Mouse (Mus musculus) heart, adult 8-10 months (tissue): Measurements from ENCODE around the gene Zfp334. TPM values are rescaled to one million over a fixed set of nuclear protein-coding genes. Genes with fewer than 3 reads are reported as not detected.

Experiments used
- DNase-seq: peaks from one replicate; pipeline ENCODE4 v3.0.0; 2022; ENCODE audit warnings: low spot score
- total RNA-seq, 4 experiments: library from RNA; stranded (reverse); gene quantifications; 2 replicates each; pipeline ENCODE4 v1.2.4; 2022

Zfp334 gene
- total RNA-seq, 4 experiments from 2014 or later = 2.2 to 2.6 (median 2.6) TPM

GRCm38 (mm10) chr2:165376001-165376400, 12.1 kb downstream of the Zfp334 start:
- no peak for DNase-seq

DNA sequence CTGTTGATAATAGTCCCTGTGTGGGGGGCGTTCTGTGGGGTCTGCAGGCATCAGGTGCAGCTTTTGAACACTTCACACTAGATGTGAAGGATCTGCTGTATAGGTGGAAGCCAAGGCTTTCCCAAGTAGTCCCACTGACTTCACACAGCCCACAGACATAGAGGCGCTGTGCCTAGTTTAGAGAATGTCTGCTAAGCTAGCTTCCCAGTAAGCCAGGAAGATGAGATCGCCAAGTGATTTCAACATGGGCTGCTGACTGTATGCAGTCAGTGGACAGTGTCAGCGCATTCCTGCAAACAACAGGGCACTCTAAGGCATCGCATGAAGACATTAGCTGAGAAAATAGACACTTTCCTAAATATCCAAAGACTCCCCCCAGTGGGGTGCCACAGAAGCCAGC, 12.6 kb downstream of the Zfp334 start:
- no peak for DNase-seq

DNA sequence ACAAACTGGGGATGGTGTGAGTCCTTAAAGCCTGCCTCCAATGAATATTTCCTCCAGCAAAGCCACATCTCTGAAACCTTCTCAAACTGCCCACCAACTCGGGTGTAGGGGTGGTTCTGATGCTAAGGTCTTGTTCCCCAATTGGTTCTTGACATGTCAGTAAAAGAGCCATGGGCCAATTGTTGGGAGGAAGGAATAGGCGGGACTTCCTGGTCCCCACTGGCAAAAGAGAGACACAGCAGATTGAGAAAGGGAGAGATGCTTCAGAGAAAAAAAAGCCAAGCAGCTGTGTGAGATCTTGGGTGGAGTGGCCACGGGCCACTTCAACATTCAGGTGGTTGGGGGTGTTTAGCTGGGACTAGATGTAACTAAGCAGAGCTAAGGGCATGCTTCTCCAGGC, 17.0 kb downstream of the Zfp334 start:
- DNase-seq = no peak

GRCm38 (mm10) chr2:165370348-165370747, 17.7 kb downstream of the Zfp334 start:
- no peak for DNase-seq

DNA sequence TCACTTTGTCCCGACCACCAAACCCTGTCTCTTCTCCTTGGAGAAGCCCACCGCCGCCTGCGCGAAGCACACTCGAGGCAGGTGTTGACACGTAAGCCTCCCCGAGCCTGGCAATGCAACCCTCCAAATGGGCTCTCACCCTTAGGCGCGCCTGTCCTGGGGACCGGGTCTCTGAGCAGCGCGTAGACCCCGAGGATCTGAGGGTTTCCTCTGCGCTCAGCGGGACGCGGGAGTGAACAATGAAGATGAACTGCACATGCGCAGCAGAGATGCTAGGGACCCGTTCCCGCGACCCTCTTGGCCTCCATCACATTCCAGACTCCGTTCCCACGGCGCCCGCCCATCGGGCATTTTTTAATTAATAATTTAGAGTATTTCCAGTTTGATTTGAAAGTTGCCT, 19.6 kb downstream of the Zfp334 start, which contains the start of gene Zfp663:
Gene Zfp663, minus strand, starts transcription at position 234 of the 400 bp plus-strand sequence.
- DNase-seq = no peak

- DNase-seq = no peak
Measured at GRCm38 (mm10) chr2:165367868-165368439, 20.1 kb downstream of the Zfp334 start.

DNA sequence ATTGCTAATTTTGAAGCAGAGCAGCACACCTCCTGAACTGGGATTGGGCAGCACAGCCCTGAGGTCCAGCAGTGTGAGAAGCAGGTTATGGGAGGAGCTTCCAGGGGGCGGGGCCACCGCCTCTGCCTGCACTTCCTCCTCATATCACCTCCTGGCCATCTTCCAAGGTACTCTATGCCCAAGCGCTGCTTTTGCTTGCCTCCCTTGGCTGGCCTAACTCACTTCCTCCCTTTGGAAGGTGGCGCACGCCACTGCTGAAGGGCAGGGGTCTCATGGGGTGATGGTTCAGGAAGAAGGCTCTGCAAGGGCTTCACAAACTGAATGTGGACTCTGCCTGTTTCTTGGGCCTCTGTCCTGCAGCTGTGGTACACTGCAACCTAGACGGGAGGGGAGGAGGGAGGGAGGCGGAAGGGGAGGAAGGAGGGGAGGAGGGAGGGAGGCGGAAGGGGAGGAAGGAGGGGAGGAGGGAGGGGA, 21.0 kb downstream of the Zfp334 start:
- no peak for DNase-seq

DNA sequence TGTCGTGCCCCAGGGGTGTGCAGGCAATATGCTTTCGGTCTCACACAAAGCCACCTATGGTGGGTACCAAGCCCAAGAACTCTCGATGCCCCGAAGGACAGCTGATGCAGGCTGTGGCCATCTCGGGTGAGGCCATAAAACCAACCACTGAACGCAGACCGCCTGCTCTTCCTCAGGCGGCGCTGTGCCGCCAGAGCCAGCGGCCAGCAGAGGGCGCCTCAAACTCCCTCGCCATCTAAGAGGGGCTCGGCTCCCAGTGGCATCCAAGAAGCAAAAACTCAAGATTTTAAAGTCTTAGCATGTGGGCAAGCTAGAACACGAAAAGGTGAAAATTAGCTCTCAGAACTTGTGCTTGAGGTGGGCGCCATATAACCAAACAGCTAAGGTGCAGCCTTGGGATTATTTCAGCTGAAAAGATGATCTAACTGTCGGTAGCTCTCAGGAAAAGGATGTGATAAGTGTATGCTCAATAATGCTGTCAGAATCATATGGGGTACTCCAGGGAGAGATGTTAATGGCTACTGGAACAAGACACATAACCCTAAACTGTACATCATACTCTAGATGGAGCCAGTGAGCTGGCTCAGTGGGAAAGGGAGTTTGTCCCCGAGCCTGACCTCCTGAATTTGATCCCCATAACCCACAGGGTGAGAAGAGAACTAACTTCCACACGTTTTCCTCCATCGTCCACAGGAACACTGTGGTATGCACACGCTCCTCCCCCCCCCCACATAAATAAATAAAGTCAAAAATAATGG, 23.5 kb downstream of the Zfp334 start:
- no peak for DNase-seq

GRCm38 (mm10) chr2:165363282-165363681, 24.8 kb downstream of the Zfp334 start:
- no peak for DNase-seq

DNA sequence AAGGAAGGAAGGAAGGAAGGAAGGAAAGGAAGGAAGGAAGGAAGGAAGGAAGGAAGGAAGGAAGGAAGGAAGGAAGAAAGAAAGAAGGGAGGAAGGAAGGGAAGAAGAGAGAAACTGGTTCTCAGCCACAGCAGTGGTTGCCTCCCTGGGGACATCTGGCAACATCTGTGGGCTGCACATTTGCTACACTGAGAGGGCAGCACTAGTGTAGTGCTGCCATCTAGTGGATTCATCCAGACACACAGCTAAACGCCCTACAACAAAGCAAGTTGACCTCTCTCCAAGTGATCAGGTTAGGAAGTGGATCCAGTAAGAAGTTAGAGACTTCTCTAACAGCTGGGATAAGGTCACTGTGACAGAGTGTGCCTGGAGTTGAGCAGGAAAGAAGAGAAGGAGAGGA, 27.2 kb downstream of the Zfp334 start:
- peak; percentile 45 for DNase-seq

DNA sequence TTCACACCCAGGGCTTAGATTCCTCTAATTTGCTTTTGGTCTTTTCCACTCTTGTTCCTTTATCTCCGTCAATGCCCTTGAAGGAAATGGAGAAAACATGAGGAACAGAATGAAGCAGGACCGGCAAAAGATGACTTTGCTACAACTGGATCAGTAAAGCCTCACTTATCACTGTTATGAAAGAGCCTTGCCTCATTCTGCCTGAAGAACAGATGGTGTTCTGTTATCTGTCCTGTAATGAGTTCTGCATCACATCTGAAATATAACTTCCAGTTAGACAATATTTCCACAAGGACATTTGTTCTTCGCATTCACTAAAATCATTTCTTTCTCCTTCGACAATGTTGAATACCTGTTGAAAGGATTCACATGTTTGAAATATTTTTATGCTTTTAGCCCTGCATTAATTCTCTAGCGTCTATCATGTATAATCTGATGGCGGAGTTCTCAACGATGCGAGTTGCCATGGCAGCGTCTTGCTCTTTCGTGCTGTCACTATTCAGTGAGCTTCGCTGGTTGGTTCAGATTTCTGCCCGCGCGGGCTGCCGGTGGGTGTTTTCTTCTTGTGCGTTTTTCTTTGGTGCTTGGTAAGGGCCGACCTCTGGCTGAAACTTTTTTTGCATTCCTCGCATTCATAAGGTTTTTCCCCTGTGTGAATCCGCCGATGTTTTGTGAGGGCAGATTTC, 36.1 kb downstream of the Zfp334 start:
- no peak for DNase-seq

DNA sequence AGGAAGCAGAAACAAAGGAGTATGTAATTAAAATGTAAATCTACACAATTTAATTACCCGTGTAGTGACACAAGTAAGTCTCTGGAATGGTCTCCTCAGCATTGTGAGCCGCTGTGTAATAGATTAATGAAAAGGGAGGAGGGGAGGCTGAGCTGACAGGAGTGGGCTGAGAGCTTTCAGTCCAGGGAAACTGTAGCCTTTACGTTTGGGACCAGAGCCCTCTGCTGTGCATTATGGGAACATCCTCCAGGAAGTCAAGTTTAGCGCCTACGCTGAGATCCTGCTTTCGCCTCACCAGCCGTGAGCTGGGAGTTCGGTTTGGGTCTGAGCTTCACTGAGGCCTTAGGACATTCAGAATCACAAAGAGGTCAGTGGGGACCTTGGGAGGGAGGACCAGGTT, 38.6 kb downstream of the Zfp334 start:
- DNase-seq = no peak

- DNase-seq = no peak
Measured at GRCm38 (mm10) chr2:165346180-165346579, 41.9 kb downstream of the Zfp334 start.

- DNase-seq = no peak
Measured at GRCm38 (mm10) chr2:165337191-165337590, 50.9 kb downstream of the Zfp334 start.

GRCm38 (mm10) chr2:165332610-165333210, 55.3 kb downstream of the Zfp334 start:
- peak; percentile 58 for DNase-seq

DNA sequence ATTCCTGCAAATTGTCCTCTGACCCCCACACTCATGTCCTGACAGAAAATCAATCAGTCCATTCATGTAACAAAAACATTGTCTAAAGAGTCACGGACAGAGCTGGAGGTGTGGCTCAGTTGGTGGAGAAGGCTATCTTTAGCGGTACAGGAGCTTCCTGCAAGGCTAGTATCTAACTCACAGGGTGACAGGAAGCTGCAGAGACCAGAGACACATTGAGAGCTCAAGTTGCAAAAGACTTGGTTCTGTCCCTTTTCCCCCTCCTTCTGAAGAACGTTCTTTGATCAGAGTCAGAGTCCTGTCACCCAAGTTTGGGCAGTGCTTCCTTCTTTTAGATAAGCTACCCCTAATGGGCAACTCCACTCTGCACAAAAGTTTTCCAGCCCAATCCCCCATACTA, 58.4 kb downstream of the Zfp334 start:
- no peak for DNase-seq

DNA sequence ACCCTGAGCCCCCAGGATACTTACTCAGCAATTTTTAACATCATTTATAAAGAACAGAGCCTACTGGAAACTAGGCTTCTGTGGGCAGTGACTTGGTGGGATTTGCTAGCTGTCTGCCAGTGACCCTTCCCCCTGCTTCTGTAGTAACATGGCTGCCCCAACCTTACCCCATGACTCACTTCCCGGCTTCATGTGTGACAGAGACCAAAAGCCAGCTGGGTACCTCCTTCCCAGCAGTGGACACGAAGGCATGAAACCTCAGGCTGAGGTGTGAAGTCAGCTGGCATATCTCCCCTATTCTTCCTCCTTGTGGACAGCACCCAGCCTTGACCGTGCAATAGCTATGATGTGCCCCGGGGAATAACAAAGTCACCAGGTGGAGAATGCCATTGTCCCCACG, 59.3 kb downstream of the Zfp334 start:
- DNase-seq = no peak

DNA sequence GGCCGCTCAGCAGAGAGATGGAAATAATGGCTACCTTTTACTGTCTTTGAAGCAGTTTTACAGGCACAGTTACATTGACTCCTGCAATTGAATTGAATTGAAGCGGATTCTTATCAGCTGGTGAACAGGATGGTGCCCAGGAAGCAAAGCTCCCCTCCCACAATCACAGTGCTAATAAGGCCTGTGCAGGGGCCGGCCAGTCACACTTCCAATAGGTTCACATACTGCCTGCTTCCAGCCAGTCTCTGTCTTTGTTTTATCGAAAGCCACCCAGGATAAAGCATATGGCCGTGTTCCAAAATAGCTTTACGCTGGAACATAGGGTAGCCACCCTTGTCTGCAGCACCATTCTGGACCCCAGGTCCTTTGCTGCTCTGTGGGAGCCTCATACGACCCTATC, 60.7 kb downstream of the Zfp334 start:
- DNase-seq = no peak

GRCm38 (mm10) chr2:165326304-165327190, 61.5 kb downstream of the Zfp334 start, which contains the start of gene Elmo2:
TSS of gene Elmo2 (minus strand) at chr2:165326479.
- peak; percentile 99 for DNase-seq

DNA sequence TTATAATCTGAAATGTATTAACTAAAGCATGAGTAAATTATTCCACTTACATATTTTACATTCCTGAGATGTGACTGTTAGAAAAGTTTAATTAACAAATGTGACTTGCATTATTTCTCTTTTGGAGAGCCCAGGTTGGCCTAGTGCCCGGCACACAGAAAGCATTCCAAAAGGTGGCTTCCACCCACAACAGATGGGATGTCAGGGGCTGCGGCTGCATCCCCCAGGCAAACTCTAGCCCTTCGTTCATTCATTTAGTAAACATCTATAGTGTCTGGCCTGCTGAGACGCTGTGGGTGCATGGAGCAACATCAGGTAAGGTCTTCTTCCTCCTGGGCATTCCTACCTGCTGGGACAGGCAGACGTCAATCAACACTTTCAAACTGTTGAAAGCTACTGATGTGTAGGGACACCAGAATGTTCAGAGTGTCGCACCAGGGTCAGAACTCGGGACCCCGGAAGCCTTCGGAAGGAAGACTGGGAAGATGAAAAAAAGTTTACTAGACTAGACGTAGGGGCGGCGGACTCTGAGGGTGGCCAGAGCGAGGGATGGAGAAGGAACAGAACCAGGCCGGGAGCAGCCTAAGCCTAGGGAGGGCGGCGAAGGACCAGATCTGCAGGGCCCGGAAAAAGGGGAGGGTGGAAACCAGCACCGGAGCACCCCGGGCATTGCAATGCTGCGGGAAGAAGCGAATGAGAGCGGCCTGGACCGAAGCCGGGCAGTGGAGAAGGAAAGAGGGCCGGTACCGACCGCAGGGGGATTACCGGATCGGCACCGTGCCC, 62.3 kb downstream of the Zfp334 start:
- no peak for DNase-seq
